Mouse (Mus musculus) gastrocnemius, postnatal 4 days (tissue): ENCODE results near the gene Bbx. TPM values are rescaled to one million over a fixed set of nuclear protein-coding genes. Genes with fewer than 3 reads are reported as not detected.

Experiments
- DNase-seq, 2 experiments: peaks; one replicate each; pipeline ENCODE4 v3.0.0; 2021 to 2022; ENCODE audit warnings: low spot score in 2 of 2, mixed read lengths in 2 of 2
- total RNA-seq, 2 experiments: library from RNA; stranded (reverse); gene quantifications; 2 replicates each; pipeline ENCODE4 v1.2.3; 2021

Bbx gene
- total RNA-seq, 2 experiments from 2014 or later = 19.1 to 20.0 TPM

DNA sequence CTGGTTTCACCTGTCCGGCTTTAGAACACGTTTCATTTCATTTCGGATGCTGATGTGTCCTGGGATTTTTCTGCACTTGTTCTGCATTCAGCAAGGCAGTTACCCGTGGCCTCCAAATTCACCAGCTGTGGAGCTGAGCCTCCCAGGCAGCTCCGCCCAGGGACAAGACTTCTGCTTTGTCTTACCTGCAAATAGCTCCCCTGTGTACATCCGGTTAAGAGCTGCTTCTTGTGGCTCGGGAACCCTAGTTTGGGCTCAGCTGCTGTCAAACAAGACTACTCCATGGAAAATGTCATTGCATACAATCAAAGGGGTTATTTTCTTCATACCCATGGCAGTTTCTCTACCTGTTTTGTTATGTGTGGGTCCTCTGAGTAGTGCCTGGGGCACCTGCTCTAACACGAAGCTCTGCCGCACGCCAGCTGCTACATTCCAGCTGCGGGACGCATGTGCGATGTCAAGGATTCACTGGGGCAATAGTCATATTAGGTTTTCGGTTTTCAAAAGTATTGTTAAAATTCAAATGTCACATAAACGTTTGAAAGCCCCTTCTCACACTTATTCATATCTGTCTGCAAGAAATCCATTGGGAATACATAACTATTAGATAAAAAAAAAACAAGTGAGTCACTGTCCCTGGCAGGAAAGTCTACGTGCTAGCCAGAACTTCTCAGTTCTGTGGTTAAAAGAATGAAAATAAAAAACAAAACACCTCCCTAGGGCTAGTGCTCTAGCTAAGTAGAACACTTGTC, 264.8 kb downstream of the Bbx start:
- DNase-seq = no peak

DNA sequence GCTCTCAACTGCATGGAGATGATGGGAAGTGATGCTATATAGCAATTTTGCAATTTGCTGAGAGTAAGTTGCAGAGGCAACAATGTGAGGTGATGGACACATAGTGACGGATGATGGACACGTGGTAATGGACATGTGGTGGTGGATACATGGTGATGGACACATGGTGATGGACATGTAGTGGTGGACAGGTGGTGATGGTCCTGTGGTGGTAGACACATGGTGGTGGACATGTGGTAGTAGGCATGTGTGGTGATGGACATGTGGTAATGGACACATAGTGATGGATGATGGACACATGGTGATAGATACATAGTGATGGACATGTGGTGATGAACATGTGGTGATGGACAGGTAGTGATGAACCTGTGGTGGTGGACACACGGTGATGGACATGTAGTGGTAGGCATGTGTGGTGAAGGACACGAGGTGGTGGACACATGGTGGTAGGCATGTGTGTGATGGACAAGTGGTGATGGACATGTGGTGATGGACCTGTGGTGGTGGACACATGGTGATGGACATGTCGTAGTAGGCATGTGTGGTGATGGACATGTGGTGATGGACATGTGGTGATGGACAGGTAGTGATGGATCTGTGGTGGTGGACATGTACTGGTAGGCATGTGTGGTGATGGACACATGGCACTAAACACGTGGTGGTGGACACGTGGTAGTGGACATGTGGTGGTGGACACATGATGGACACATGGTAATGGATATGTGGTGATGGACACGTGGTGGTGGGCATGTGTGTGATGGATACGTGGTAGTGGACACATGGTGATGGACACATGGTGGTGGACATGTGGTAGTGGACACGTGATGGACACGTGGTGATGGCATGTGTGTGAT, 271.5 kb downstream of the Bbx start:
- DNase-seq = no peak

DNA sequence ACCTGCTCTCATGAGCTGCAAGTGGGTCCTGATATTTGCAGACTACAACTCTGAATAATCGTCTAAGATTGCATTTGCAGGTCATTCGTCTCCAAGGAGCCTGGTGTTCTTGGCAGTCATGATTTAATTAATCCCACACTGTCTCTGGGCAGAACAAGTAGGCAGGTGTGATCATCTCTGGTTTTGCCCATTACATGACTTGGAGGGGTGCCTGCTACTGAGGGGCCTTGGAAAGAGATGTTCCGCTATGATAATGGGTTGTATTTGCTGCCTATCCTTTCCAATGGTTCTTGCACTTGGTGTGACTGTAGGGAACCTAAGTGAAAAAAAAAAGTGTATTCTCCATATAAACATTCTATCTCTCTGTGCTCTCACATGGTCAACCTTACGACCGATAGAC, 273.6 kb downstream of the Bbx start:
- DNase-seq = no peak

DNA sequence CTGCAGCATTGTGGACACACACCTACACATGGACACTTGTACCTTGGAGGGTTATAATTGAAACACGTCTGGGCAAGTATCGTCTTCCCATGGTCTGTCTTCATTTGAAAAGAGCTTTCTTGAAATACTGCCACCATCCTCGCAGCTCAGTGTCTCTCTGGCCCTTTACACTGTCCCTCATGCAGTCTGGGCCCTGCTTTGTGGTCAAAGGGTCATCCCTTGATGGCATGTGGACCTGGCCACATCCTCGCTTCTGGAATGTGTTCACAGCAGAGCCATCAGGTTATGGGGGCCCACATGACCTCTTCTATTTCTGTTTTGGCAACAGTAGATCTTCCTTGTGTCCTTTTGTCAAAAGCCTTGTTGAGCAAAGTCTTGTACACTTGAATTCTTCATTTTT, 282.6 kb downstream of the Bbx start:
- no peak for DNase-seq

DNA sequence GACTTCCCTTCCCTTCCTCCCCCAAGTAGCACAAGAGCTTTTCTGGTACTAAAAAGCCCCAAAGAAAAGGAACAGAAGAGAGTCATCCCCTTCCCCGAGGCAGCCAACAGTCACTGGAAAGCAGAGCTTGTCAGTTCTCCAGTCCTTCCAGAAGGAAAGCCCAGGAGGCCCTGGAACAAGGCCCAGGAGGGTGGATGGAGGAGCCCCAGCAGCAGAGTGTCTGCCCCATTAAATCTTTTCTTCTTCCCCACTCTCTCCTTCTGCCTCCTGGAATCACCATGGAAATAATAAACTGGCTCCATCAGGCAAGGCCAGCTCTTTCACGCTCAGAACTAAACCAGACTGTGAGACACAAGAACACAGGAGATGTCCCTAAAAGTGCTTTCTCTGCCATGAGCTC, 284.3 kb downstream of the Bbx start:
- DNase-seq = no peak

Other genes with a start within 250 kb of the Bbx start
- not detected for gene Ccdc54, start 158.8 kb upstream of the Bbx start, total RNA-seq